Mouse (Mus musculus): ENCODE data around the gene Gm20388. TPM values are rescaled to one million over a fixed set of nuclear protein-coding genes. Genes with fewer than 3 reads are reported as not detected.
A peak's percentile ranks its signal among the peaks of the same experiment; 100 is the strongest.

Gene Gm20388
- polyA plus RNA-seq, 1 experiment from 2014 or later: 4.4 TPM

- no peaks in the 10 kb centered on the region for H3K4me1 ChIP-seq (replicated peaks)
- H3K4me2 ChIP-seq (replicated peaks): no peak overlapping the region
- H3K4me3 ChIP-seq (replicated peaks): no peak overlapping the region
- H3K27ac ChIP-seq: no peak overlapping the region
- no peak overlapping the region for H3K9ac ChIP-seq (replicated peaks)
- peaks cover 4% of the 10 kb centered on the region; the same call in 1 of the 2 replicates for H3K9me3 ChIP-seq
- no peak for ATAC-seq
- H3K27me3 ChIP-seq: no peaks in the 10 kb centered on the region
- H3K36me3 ChIP-seq: no peaks in the 10 kb centered on the region
- WGBS: 95% methylated on average over 15 of the region's 15 CpGs
Observed at GRCm38 (mm10) chr8:124363337-124363736, 4452.7 kb downstream of the Gm20388 start.

- WGBS: 21% methylated on average over 8 of the region's 8 CpGs
Observed at GRCm38 (mm10) chr8:124368213-124368612, 4457.6 kb downstream of the Gm20388 start.

GRCm38 (mm10) chr8:124370422-124371183 is 4460.0 kb downstream of the Gm20388 start:
- no peak for ATAC-seq
- 77% methylated on average over 17 of the region's 17 CpGs for WGBS

More at GRCm38 (mm10) chr8:124368213-124368612, 4457.6 kb downstream of the Gm20388 start:
- Histone ChIP-seq H3K4me2 (replicated peaks) (no peak overlapping the region), H3K27ac (no peak overlapping the region), H3K4me1 (replicated peaks) (no peaks in the 10 kb centered on the region), H3K4me3 (replicated peaks) (no peak overlapping the region), H3K36me3 (0 out of 2 replicates have a peak, but pooled peaks cover 2% of the 10 kb centered on the region), H3K27me3 (no peaks in the 10 kb centered on the region), H3K9me3 (no peaks in the 10 kb centered on the region), H3K9ac (replicated peaks) (no peak overlapping the region)
- 0 out of 2 replicates have a peak, but pooled peaks have one; percentile 37 for ATAC-seq

GRCm38 (mm10) chr8:124371410-124372123 is 4460.9 kb downstream of the Gm20388 start:
- H3K27ac ChIP-seq: no peak overlapping the region
- H3K9ac ChIP-seq (replicated peaks): no peak overlapping the region
- peaks cover 14% of the 10 kb centered on the region for H3K36me3 ChIP-seq
- 0 out of 2 replicates have a peak, but pooled peaks cover 4% of the 10 kb centered on the region for H3K4me1 ChIP-seq (replicated peaks)
- no peaks in the 10 kb centered on the region for H3K27me3 ChIP-seq
- ATAC-seq: no peak
- no peak overlapping the region for H3K4me3 ChIP-seq (replicated peaks)
- WGBS: 93% methylated on average over 23 of the region's 23 CpGs
- no peak overlapping the region for H3K4me2 ChIP-seq (replicated peaks)
- H3K9me3 ChIP-seq: no peaks in the 10 kb centered on the region

More at GRCm38 (mm10) chr8:124370422-124371183, 4460.0 kb downstream of the Gm20388 start:
- no peaks in the 10 kb centered on the region for H3K27me3 ChIP-seq
- H3K4me2 ChIP-seq (replicated peaks): no peak overlapping the region
- H3K4me1 ChIP-seq (replicated peaks): 0 out of 2 replicates have a peak, but pooled peaks cover 4% of the 10 kb centered on the region
- H3K36me3 ChIP-seq: peaks cover 11% of the 10 kb centered on the region
- H3K9me3 ChIP-seq: no peaks in the 10 kb centered on the region
- no peak overlapping the region for H3K27ac ChIP-seq
- no peak overlapping the region for H3K9ac ChIP-seq (replicated peaks)
- H3K4me3 ChIP-seq (replicated peaks): no peak overlapping the region

- Histone ChIP-seq H3K9ac (replicated peaks) (no peak overlapping the region), H3K9me3 (no peaks in the 10 kb centered on the region), H3K36me3 (peaks cover 24% of the 10 kb centered on the region), H3K4me2 (replicated peaks) (no peak overlapping the region), H3K4me1 (replicated peaks) (0 out of 2 replicates have a peak, but pooled peaks cover 4% of the 10 kb centered on the region), H3K4me3 (replicated peaks) (no peak overlapping the region), H3K27ac (no peak overlapping the region), H3K27me3 (no peaks in the 10 kb centered on the region)
- no peak for ATAC-seq
- WGBS: 91% methylated on average over 5 of the region's 5 CpGs
Observed at GRCm38 (mm10) chr8:124373753-124374152, 4463.1 kb downstream of the Gm20388 start.

GRCm38 (mm10) chr8:124375168-124375567 is 4464.5 kb downstream of the Gm20388 start:
- ATAC-seq: no peak
- 81% methylated on average over 6 of the region's 6 CpGs for WGBS
- peaks cover 25% of the 10 kb centered on the region for H3K36me3 ChIP-seq
- no peak overlapping the region for H3K4me2 ChIP-seq (replicated peaks)
- H3K27me3 ChIP-seq: no peaks in the 10 kb centered on the region
- 0 out of 2 replicates have a peak, but pooled peaks cover 4% of the 10 kb centered on the region for H3K4me1 ChIP-seq (replicated peaks)
- no peak overlapping the region for H3K27ac ChIP-seq
- no peak overlapping the region for H3K4me3 ChIP-seq (replicated peaks)
- no peak overlapping the region for H3K9ac ChIP-seq (replicated peaks)
- no peaks in the 10 kb centered on the region for H3K9me3 ChIP-seq

- H3K4me3 ChIP-seq (replicated peaks): no peak overlapping the region
- H3K9me3 ChIP-seq: no peaks in the 10 kb centered on the region
- peaks cover 25% of the 10 kb centered on the region for H3K36me3 ChIP-seq
- H3K9ac ChIP-seq (replicated peaks): no peak overlapping the region
- no peak overlapping the region for H3K27ac ChIP-seq
- 0 out of 2 replicates have a peak, but pooled peaks cover 4% of the 10 kb centered on the region for H3K4me1 ChIP-seq (replicated peaks)
- H3K4me2 ChIP-seq (replicated peaks): no peak overlapping the region
- ATAC-seq: no peak
- WGBS: 90% methylated on average over 9 of the region's 9 CpGs
- H3K27me3 ChIP-seq: no peaks in the 10 kb centered on the region
Observed at GRCm38 (mm10) chr8:124375727-124376126, 4465.1 kb downstream of the Gm20388 start.

- 96% methylated on average over 12 of the region's 12 CpGs for WGBS
- no peak for ATAC-seq
Observed at GRCm38 (mm10) chr8:124376406-124376805, 4465.8 kb downstream of the Gm20388 start.

GRCm38 (mm10) chr8:124379289-124379688 is 4468.6 kb downstream of the Gm20388 start:
- WGBS: 64% methylated on average over 6 of the region's 6 CpGs
- Histone ChIP-seq H3K4me2 (replicated peaks) (no peak overlapping the region), H3K36me3 (peaks cover 34% of the 10 kb centered on the region), H3K9me3 (no peaks in the 10 kb centered on the region), H3K27ac (no peak overlapping the region), H3K9ac (replicated peaks) (no peak overlapping the region), H3K4me1 (replicated peaks) (peaks cover 16% of the 10 kb centered on the region), H3K27me3 (no peaks in the 10 kb centered on the region), H3K4me3 (replicated peaks) (no peak overlapping the region)
- ATAC-seq: no peak

More at GRCm38 (mm10) chr8:124376406-124376805, 4465.8 kb downstream of the Gm20388 start:
- Histone ChIP-seq H3K4me3 (replicated peaks) (no peak overlapping the region), H3K9ac (replicated peaks) (no peak overlapping the region), H3K27me3 (no peaks in the 10 kb centered on the region), H3K36me3 (peaks cover 25% of the 10 kb centered on the region), H3K4me2 (replicated peaks) (no peak overlapping the region), H3K27ac (no peak overlapping the region), H3K9me3 (no peaks in the 10 kb centered on the region), H3K4me1 (replicated peaks) (0 out of 2 replicates have a peak, but pooled peaks cover 4% of the 10 kb centered on the region)

GRCm38 (mm10) chr8:124382235-124382634 is 4471.6 kb downstream of the Gm20388 start:
- H3K27ac ChIP-seq: peak overlapping the region; percentile 47
- H3K27me3 ChIP-seq: no peaks in the 10 kb centered on the region
- no peaks in the 10 kb centered on the region for H3K9me3 ChIP-seq
- H3K9ac ChIP-seq (replicated peaks): no peak overlapping the region; the same call in 1 of the 2 replicates
- ATAC-seq: peak; percentile 70
- 25% methylated on average over 10 of the region's 10 CpGs for WGBS
- 0 out of 2 replicates have a peak overlapping the region, but pooled peaks have one; percentile 15 for H3K4me2 ChIP-seq (replicated peaks)
- no peak overlapping the region for H3K4me3 ChIP-seq (replicated peaks)
- H3K36me3 ChIP-seq: peaks cover 27% of the 10 kb centered on the region; the same call in 1 of the 2 replicates
- peaks cover 19% of the 10 kb centered on the region for H3K4me1 ChIP-seq (replicated peaks)

- Histone ChIP-seq H3K4me1 (replicated peaks) (peaks cover 19% of the 10 kb centered on the region), H3K27me3 (no peaks in the 10 kb centered on the region), H3K36me3 (peaks cover 18% of the 10 kb centered on the region; the same call in 1 of the 2 replicates), H3K4me2 (replicated peaks) (no peak overlapping the region), H3K9me3 (no peaks in the 10 kb centered on the region), H3K4me3 (replicated peaks) (no peak overlapping the region), H3K27ac (no peak overlapping the region), H3K9ac (replicated peaks) (no peak overlapping the region)
- WGBS: 96% methylated on average over 19 of the region's 19 CpGs
- no peak for ATAC-seq
Observed at GRCm38 (mm10) chr8:124384336-124384735, 4473.7 kb downstream of the Gm20388 start.

All from midbrain, embryonic 13.5 days (tissue).